Mouse (Mus musculus): Measurements from ENCODE around the gene Ppp1r3d.

- no peak for TF ChIP-seq USF1 (IDR thresholded peaks at IDR 0.05; ENCODE audit: low read depth, low read length)
- no peak for TF ChIP-seq ZC3H11A (IDR thresholded peaks at IDR 0.05; ENCODE audit: low read depth, low read length)
- TF ChIP-seq ZMIZ1 (IDR thresholded peaks at IDR 0.05; ENCODE audit: low read depth, low read length), result no peak
These were observed 12.9 kb upstream of the Ppp1r3d start for GRCm38 (mm10) chr2:178427181-178427580.

All from CH12.LX (cell line).